Mouse (Mus musculus) intestine, embryonic 16.5 days (tissue): ENCODE data around the gene Net1. TPM values are rescaled to one million over a fixed set of nuclear protein-coding genes. Genes with fewer than 3 reads are reported as not detected.
"Not testable (repeated sequence)": the region's sequence is repeated elsewhere in the genome, so short reads cannot be mapped to it uniquely, and the experiment has no call there.

Experiments
- ATAC-seq: fragments of 200-750 bp; cut with Nextera tagmentation; 2 replicates; pipeline ENCODE4 v1.8.0; 2017; ENCODE audit warnings: moderate TSS enrichment, moderate library complexity
- H3K27ac ChIP-seq: fragments of 300-500 bp; sonication (generic); 2 replicates; pipeline ENCODE4 v1.5.1; 2014; ENCODE audit warnings: mild to moderate bottlenecking, low read length
- H3K27me3 ChIP-seq: fragments of 300-500 bp; sonication (generic); replicated peaks from 2 replicates; pipeline ENCODE4 v1.6.1; 2014; ENCODE audit warnings: low read length, control low read depth, mixed read lengths; ENCODE audit not compliant: control insufficient read depth, insufficient read depth
- H3K36me3 ChIP-seq: fragments of 300-500 bp; sonication (generic); 2 replicates; pipeline ENCODE4 v1.6.1; 2014; ENCODE audit warnings: low read length, control low read depth; ENCODE audit not compliant: control insufficient read depth, insufficient read depth
- H3K4me1 ChIP-seq: fragments of 300-500 bp; sonication (generic); 2 replicates; pipeline ENCODE4 v1.6.1; 2014; ENCODE audit warnings: low read length, control low read depth, mixed read lengths; ENCODE audit not compliant: control insufficient read depth, insufficient read depth
- H3K4me2 ChIP-seq: fragments of 300-500 bp; sonication (generic); 2 replicates; pipeline ENCODE4 v1.6.1; 2014; ENCODE audit warnings: low read depth, low read length, control low read depth
- H3K4me3 ChIP-seq: fragments of 300-500 bp; sonication (generic); 2 replicates; pipeline ENCODE4 v1.5.1; 2014; ENCODE audit warnings: mild to moderate bottlenecking, low read length
- H3K9ac ChIP-seq: fragments of 300-500 bp; sonication (generic); 2 replicates; pipeline ENCODE4 v1.6.1; 2014; ENCODE audit warnings: low read depth, low read length
- H3K9me3 ChIP-seq: fragments of 300-500 bp; sonication (generic); 2 replicates; pipeline ENCODE4 v1.6.1; 2016; ENCODE audit warnings: low read length, control low read depth; ENCODE audit not compliant: control insufficient read depth
- WGBS: fragments of 180-500 bp; shearing (Covaris S2); extraction: QIAGEN DNeasy Blood & Tissue Kit; methylation state at CpG from one replicate; pipeline ENCODE4 v1.1.7; 2014; 5-methylcytosine and 5-hydroxymethylcytosine counted together
- polyA plus RNA-seq: library from polyadenylated mRNA; unstranded; fragments of >200 nt; fragmentation: Nextera tagmentation; extraction: Ambion mirVana; gene quantifications from 2 replicates; pipeline ENCODE4 v1.2.1, GENCODE M21; 2015

Gene Net1
- polyA plus RNA-seq, 1 experiment from 2014 or later, result 146 TPM

- no peaks in the 10 kb centered on the region for H3K27me3 ChIP-seq
- ATAC-seq, result no peak
- no peaks in the 10 kb centered on the region for H3K36me3 ChIP-seq
- H3K4me2 ChIP-seq, result no peak overlapping the region
- no peak overlapping the region for H3K4me3 ChIP-seq
- 0 out of 2 replicates have a peak, but pooled peaks cover 2% of the 10 kb centered on the region for H3K4me1 ChIP-seq
- H3K9me3 ChIP-seq, result no peaks in the 10 kb centered on the region
- no peak overlapping the region for H3K9ac ChIP-seq
- H3K27ac ChIP-seq, result no peak overlapping the region
- 67% methylated on average over 4 of the region's 4 CpGs for WGBS
Measured at GRCm38 (mm10) chr13:3913504-3913903, 4.5 kb downstream of the Net1 start.

DNA sequence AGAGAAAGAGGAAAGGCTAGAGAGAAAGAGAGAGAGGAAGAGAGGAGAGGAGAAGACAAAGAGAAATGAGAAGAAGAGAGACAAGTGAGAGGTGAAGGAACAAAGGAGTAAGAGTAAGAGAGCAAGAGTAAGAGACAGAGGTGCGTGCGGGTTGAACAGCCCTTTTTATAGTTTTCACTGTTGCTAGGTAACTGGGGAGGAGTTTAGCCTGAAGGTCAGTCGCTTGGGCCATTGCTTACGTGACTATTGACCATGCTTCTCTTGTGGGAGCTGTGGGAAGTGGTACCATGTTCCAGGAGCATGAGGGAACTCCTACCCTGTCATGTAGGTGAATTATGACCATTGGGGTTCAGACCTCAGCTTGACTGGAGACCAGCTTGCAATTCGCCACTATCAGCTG is 7.7 kb downstream of the Net1 start:
- Histone ChIP-seq H3K27ac (no peak overlapping the region), H3K4me3 (no peak overlapping the region), H3K27me3 (no peaks in the 10 kb centered on the region), H3K4me2 (no peak overlapping the region), H3K9ac (no peak overlapping the region), H3K4me1 (no peaks in the 10 kb centered on the region), H3K9me3 (no peaks in the 10 kb centered on the region), H3K36me3 (no peaks in the 10 kb centered on the region)
- ATAC-seq, result no peak
- WGBS, result 79% methylated on average over 5 of the region's 5 CpGs

- no peak overlapping the region for H3K4me3 ChIP-seq
- WGBS, result 63% methylated on average over 4 of the region's 4 CpGs
- peak; percentile 48; the same call in 1 of the 2 replicates for ATAC-seq
Measured at GRCm38 (mm10) chr13:3908262-3908661, 9.8 kb downstream of the Net1 start.

DNA sequence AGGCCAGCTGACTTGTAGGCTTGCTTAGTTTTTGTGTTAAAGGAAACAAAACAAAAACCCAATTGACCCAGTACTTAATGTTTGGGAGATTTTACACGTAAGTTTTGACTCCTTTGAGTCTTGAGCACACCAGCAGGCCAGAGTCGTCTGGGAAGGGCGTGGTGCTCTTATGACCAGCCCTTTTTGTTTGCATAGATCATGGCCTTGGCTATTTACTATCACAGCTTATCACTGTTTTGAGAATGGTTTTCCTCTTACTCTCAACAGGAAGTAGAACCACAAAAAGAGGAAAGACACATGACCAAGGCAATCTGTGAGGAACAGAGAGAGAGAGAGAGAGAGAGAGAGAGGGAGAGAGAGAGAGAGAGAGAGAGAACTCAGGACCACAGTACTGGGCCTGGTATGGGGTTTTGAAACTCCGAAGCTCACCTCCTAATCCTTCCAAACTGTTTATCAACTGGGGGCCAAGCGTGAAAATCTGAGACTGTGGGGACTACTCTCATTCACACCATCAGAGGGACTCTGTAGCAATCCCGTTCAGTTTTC is 10.8 kb downstream of the Net1 start:
- H3K9me3 ChIP-seq, result no peaks in the 10 kb centered on the region
- WGBS, result 65% methylated on average over 6 of the region's 6 CpGs
- no peaks in the 10 kb centered on the region for H3K4me1 ChIP-seq
- H3K27ac ChIP-seq, result no peak overlapping the region
- ATAC-seq, result peak; percentile 87
- H3K36me3 ChIP-seq, result no peaks in the 10 kb centered on the region
- H3K4me3 ChIP-seq, result no peak overlapping the region
- no peaks in the 10 kb centered on the region for H3K27me3 ChIP-seq
- no peak overlapping the region for H3K9ac ChIP-seq
- H3K4me2 ChIP-seq, result no peak overlapping the region

More at GRCm38 (mm10) chr13:3908262-3908661, 9.8 kb downstream of the Net1 start:
- Histone ChIP-seq H3K27me3 (no peaks in the 10 kb centered on the region), H3K4me2 (no peak overlapping the region), H3K27ac (no peak overlapping the region), H3K36me3 (no peaks in the 10 kb centered on the region), H3K9ac (no peak overlapping the region), H3K9me3 (no peaks in the 10 kb centered on the region), H3K4me1 (no peaks in the 10 kb centered on the region)

DNA sequence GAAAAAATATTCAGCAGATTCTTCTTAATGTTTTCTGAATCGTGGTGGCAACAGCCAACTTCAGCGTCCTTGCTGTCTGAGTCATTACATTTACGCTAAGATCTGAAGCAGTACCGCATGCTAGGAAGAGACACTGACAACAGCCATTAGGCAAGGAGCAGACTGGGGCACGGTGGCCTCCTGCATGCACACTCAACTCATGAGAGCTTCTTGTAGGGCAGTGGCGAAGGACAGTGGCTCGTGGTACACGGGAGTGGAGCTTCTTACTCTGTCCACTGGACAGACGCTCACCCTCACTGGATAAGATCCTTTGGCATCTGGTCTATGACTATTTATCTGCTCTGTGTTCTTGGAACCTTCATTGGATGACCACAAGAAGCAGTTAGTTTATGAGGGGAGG is 18.7 kb downstream of the Net1 start:
- H3K4me1 ChIP-seq, result peaks cover 9% of the 10 kb centered on the region; the same call in 1 of the 2 replicates
- H3K27ac ChIP-seq, result no peak overlapping the region
- no peak overlapping the region for H3K9ac ChIP-seq
- H3K27me3 ChIP-seq, result no peaks in the 10 kb centered on the region
- WGBS, result 88% methylated on average over 9 of the region's 9 CpGs
- H3K9me3 ChIP-seq, result no peaks in the 10 kb centered on the region
- no peaks in the 10 kb centered on the region for H3K36me3 ChIP-seq
- H3K4me2 ChIP-seq, result no peak overlapping the region
- ATAC-seq, result no peak
- H3K4me3 ChIP-seq, result no peak overlapping the region

DNA sequence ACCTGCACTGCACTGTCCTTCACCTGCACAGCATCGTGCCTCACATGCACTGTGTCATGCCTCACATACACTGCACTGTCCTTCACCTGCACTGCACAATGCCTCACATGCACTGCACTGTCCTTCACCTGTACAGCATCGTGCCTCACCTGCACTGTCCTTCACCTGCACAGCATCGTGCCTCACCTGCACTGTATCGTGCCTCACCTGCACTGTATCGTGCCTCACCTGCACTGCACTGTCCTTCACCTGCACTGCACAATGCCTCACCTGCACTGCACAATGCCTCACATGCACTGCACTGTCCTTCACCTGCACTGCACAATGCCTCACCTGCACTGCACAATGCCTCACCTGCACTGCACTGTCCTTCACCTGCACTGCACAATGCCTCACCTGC is 19.8 kb downstream of the Net1 start:
- H3K4me2 ChIP-seq, H3K27ac ChIP-seq, H3K27me3 ChIP-seq, H3K9me3 ChIP-seq, H3K9ac ChIP-seq, H3K36me3 ChIP-seq, H3K4me1 ChIP-seq, H3K4me3 ChIP-seq, ATAC-seq: not testable (repeated sequence)
- 93% methylated on average over 5 of the region's 5 CpGs for WGBS

DNA sequence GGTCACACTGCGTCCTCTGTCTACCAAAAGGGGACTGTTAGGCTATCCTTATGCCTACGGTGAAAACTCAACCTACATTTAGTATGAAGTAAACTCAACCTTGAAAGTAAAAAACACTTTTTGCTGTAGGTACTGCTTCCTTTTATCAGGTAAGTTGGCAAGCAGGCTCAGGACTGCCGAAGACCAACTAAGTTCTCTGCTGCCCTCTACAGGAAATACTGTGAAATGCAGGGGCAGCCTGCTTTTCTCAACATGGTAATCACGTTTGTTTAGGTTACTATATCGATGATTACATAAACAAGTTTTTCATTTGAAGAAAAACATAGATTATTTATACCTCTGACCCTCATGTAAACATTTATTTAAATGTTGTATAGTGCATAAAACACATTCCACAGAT is 21.1 kb downstream of the Net1 start:
- Histone ChIP-seq H3K9ac (no peak overlapping the region), H3K4me2 (no peak overlapping the region), H3K36me3 (no peaks in the 10 kb centered on the region), H3K9me3 (no peaks in the 10 kb centered on the region), H3K4me1 (peaks cover 9% of the 10 kb centered on the region; the same call in 1 of the 2 replicates), H3K27me3 (no peaks in the 10 kb centered on the region), H3K27ac (no peak overlapping the region), H3K4me3 (no peak overlapping the region)
- ATAC-seq, result no peak
- WGBS, result 27% methylated on average over 5 of the region's 5 CpGs

GRCm38 (mm10) chr13:3896032-3896431 is 22.0 kb downstream of the Net1 start:
- H3K4me1 ChIP-seq, result peaks cover 9% of the 10 kb centered on the region; the same call in 1 of the 2 replicates
- H3K27me3 ChIP-seq, result no peaks in the 10 kb centered on the region
- no peak for ATAC-seq
- no peak overlapping the region for H3K4me2 ChIP-seq
- 85% methylated on average over 6 of the region's 6 CpGs for WGBS
- H3K4me3 ChIP-seq, result no peak overlapping the region
- H3K9ac ChIP-seq, result no peak overlapping the region
- no peaks in the 10 kb centered on the region for H3K9me3 ChIP-seq
- peak overlapping the region; percentile 72 for H3K27ac ChIP-seq
- no peaks in the 10 kb centered on the region for H3K36me3 ChIP-seq

DNA sequence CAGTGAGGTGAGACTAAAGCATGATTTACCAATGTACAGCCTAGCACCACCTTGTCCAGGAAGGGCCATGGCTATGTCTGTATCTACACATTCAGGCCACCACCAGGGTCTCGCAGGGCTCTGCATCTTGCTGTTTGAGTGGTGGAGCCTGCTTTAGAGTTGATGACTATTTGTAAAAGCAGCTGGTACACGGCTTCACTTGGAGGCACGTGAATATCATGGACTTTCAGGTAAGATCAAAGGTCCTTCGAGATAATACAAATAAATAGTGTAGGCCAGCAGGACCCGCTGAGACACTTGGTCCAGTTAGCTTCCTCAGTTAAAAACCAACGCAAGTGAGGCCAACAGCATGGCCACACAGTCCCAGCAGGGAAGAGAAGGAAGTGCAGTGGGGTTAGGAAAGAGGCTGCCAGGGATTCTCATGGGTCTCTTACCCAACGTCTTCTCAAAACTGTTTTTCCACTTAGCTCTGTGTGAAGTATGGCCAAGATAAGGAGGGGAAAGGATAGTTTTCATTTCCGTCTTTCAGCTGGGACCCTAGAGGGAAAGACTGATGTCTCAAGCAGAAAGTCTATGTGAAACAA is 22.5 kb downstream of the Net1 start:
- H3K4me1 ChIP-seq, result peaks cover 9% of the 10 kb centered on the region; the same call in 1 of the 2 replicates
- H3K9ac ChIP-seq, result peak overlapping the region; percentile 26; the same call in 1 of the 2 replicates
- peak; percentile 8 for ATAC-seq
- H3K9me3 ChIP-seq, result no peaks in the 10 kb centered on the region
- no peak overlapping the region for H3K4me3 ChIP-seq
- H3K4me2 ChIP-seq, result 0 out of 2 replicates have a peak overlapping the region, but pooled peaks have one; percentile 15
- no peaks in the 10 kb centered on the region for H3K36me3 ChIP-seq
- peak overlapping the region; percentile 72 for H3K27ac ChIP-seq
- WGBS, result 62% methylated on average over 8 of the region's 8 CpGs
- H3K27me3 ChIP-seq, result no peaks in the 10 kb centered on the region
